Mouse (Mus musculus) kidney, embryonic 15.5 days (tissue): Measurements from ENCODE around the gene Limk2. TPM values are rescaled to one million over a fixed set of nuclear protein-coding genes. Genes with fewer than 3 reads are reported as not detected.

Experiments
- ATAC-seq: fragments of 200-750 bp; cut with Nextera tagmentation; replicated peaks from 2 replicates; pipeline ENCODE4 v1.8.0; 2017; ENCODE audit warnings: moderate TSS enrichment; ENCODE audit not compliant: low FRiP score
- H3K27ac ChIP-seq: fragments of 300-500 bp; sonication (generic); 2 replicates; pipeline ENCODE4 v1.5.1; 2015; ENCODE audit warnings: mild to moderate bottlenecking, inconsistent platforms
- H3K27me3 ChIP-seq: fragments of 300-500 bp; sonication (generic); 2 replicates; pipeline ENCODE4 v1.6.1; 2015; ENCODE audit warnings: inconsistent platforms
- H3K36me3 ChIP-seq: fragments of 300-500 bp; sonication (generic); 2 replicates; pipeline ENCODE4 v1.6.1; 2015; ENCODE audit warnings: inconsistent platforms
- H3K4me1 ChIP-seq: fragments of 300-500 bp; sonication (generic); 2 replicates; pipeline ENCODE4 v1.6.1; 2015; ENCODE audit warnings: inconsistent platforms
- H3K4me2 ChIP-seq: fragments of 300-500 bp; sonication (generic); 2 replicates; pipeline ENCODE4 v1.6.1; 2015; ENCODE audit warnings: moderate library complexity, mild to moderate bottlenecking, inconsistent platforms
- H3K4me3 ChIP-seq: fragments of 300-500 bp; sonication (generic); replicated peaks from 2 replicates; pipeline ENCODE4 v1.5.1; 2015; ENCODE audit warnings: mild to moderate bottlenecking, inconsistent platforms
- H3K9ac ChIP-seq: fragments of 300-500 bp; sonication (generic); 2 replicates; pipeline ENCODE4 v1.6.1; 2015; ENCODE audit warnings: mild to moderate bottlenecking, inconsistent platforms
- H3K9me3 ChIP-seq: fragments of 300-500 bp; sonication (generic); replicated peaks from 2 replicates; pipeline ENCODE4 v1.6.1; 2016; ENCODE audit warnings: inconsistent platforms
- WGBS: fragments of 180-500 bp; shearing (Covaris S2); methylation state at CpG from one replicate; pipeline ENCODE4 v1.1.7; 2015; ENCODE audit warnings: mixed read lengths; 5-methylcytosine and 5-hydroxymethylcytosine counted together
- polyA plus RNA-seq: library from polyadenylated mRNA; unstranded; fragments of >200 nt; fragmentation: Nextera tagmentation; extraction: Ambion mirVana; gene quantifications from 2 replicates; pipeline ENCODE4 v1.2.1, GENCODE M21; 2015

The Limk2 gene
- polyA plus RNA-seq, 1 experiment from 2014 or later = 46.0 TPM

GRCm38 (mm10) chr11:3302792-3303191 lies 106.2 kb downstream of the Limk2 start:
- Histone ChIP-seq H3K36me3 (peaks cover 100% of the 10 kb centered on the region), H3K4me3 (no peak overlapping the region), H3K9me3 (no peaks in the 10 kb centered on the region), H3K4me1 (peaks cover 9% of the 10 kb centered on the region), H3K27me3 (no peaks in the 10 kb centered on the region), H3K9ac (no peak overlapping the region), H3K4me2 (no peak overlapping the region), H3K27ac (no peak overlapping the region)
- ATAC-seq = no peak
- WGBS = 77% methylated on average over 4 of the region's 4 CpGs

- no peaks in the 10 kb centered on the region for H3K9me3 ChIP-seq
- H3K36me3 ChIP-seq = peaks cover 100% of the 10 kb centered on the region
- no peaks in the 10 kb centered on the region for H3K27me3 ChIP-seq
- no peak for ATAC-seq
- H3K27ac ChIP-seq = no peak overlapping the region
- no peak overlapping the region for H3K4me2 ChIP-seq
- WGBS = 82% methylated on average over 4 of the region's 4 CpGs
- H3K9ac ChIP-seq = no peak overlapping the region
- no peak overlapping the region for H3K4me3 ChIP-seq
- H3K4me1 ChIP-seq = peaks cover 13% of the 10 kb centered on the region
These were observed 106.6 kb downstream of the Limk2 start for GRCm38 (mm10) chr11:3302385-3302784.

- Histone ChIP-seq H3K27me3 (no peaks in the 10 kb centered on the region), H3K9me3 (no peaks in the 10 kb centered on the region), H3K27ac (no peak overlapping the region), H3K36me3 (peaks cover 100% of the 10 kb centered on the region), H3K4me2 (no peak overlapping the region), H3K4me3 (no peak overlapping the region), H3K9ac (no peak overlapping the region), H3K4me1 (peaks cover 26% of the 10 kb centered on the region)
- no peak; the same call in 1 of the 2 replicates for ATAC-seq
- WGBS = 93% methylated on average over 5 of the region's 5 CpGs
These were observed 107.9 kb downstream of the Limk2 start for GRCm38 (mm10) chr11:3301075-3301474.

- 91% methylated on average over 14 of the region's 14 CpGs for WGBS
- Histone ChIP-seq H3K4me3 (no peak overlapping the region), H3K4me1 (peaks cover 47% of the 10 kb centered on the region), H3K4me2 (no peak overlapping the region), H3K27ac (no peak overlapping the region), H3K27me3 (no peaks in the 10 kb centered on the region), H3K36me3 (peaks cover 99% of the 10 kb centered on the region), H3K9me3 (no peaks in the 10 kb centered on the region), H3K9ac (no peak overlapping the region)
- no peak for ATAC-seq
These were observed 110.2 kb downstream of the Limk2 start for GRCm38 (mm10) chr11:3298813-3299185.

GRCm38 (mm10) chr11:3297871-3298812 lies 110.8 kb downstream of the Limk2 start:
- 82% methylated on average over 10 of the region's 10 CpGs for whole genome bisulfite sequencing
- no peaks in the 10 kb centered on the region for H3K27me3 ChIP-seq
- H3K27ac ChIP-seq = no peak overlapping the region
- no peaks in the 10 kb centered on the region for H3K9me3 ChIP-seq
- peaks cover 54% of the 10 kb centered on the region for H3K4me1 ChIP-seq
- H3K9ac ChIP-seq = no peak overlapping the region
- no peak overlapping the region for H3K4me3 ChIP-seq
- no peak overlapping the region for H3K4me2 ChIP-seq
- no peak for ATAC-seq
- H3K36me3 ChIP-seq = peaks cover 99% of the 10 kb centered on the region

- Histone ChIP-seq H3K4me1 (peaks cover 66% of the 10 kb centered on the region), H3K36me3 (peaks cover 79% of the 10 kb centered on the region)
- WGBS = 71% methylated on average over 5 of the region's 5 CpGs
These were observed 112.9 kb downstream of the Limk2 start for GRCm38 (mm10) chr11:3296056-3296455.

GRCm38 (mm10) chr11:3294641-3295040 lies 114.3 kb downstream of the Limk2 start:
- WGBS = 88% methylated on average over 2 of the region's 2 CpGs

More at GRCm38 (mm10) chr11:3296056-3296455, 112.9 kb downstream of the Limk2 start:
- H3K27me3 ChIP-seq = no peaks in the 10 kb centered on the region
- ATAC-seq = no peak
- no peaks in the 10 kb centered on the region for H3K9me3 ChIP-seq
- H3K27ac ChIP-seq = no peak overlapping the region
- H3K4me3 ChIP-seq = no peak overlapping the region
- no peak overlapping the region for H3K9ac ChIP-seq
- H3K4me2 ChIP-seq = no peak overlapping the region

More at GRCm38 (mm10) chr11:3294641-3295040, 114.3 kb downstream of the Limk2 start:
- Histone ChIP-seq H3K36me3 (peaks cover 65% of the 10 kb centered on the region), H3K9ac (peak overlapping the region; percentile 99; the same call in 1 of the 2 replicates), H3K4me1 (peaks cover 67% of the 10 kb centered on the region), H3K9me3 (no peaks in the 10 kb centered on the region), H3K4me2 (peak overlapping the region; percentile 86), H3K4me3 (0 out of 2 replicates have a peak overlapping the region, but pooled peaks have one; percentile 85), H3K27me3 (no peaks in the 10 kb centered on the region), H3K27ac (no peak overlapping the region)
- ATAC-seq = no peak

Other genes starting within 250 kb of the Limk2 start
- 12.9 and 15.3 TPM in 2 replicates for gene Sfi1, start 215.7 kb downstream of the Limk2 start, polyA plus RNA-seq
- 51.3 and 55.3 TPM in 2 replicates for gene Eif4enif1, start 206.8 kb downstream of the Limk2 start, polyA plus RNA-seq
- gene Drg1, start 142.8 kb downstream of the Limk2 start, polyA plus RNA-seq = 223 and 224 TPM in 2 replicates
- gene Patz1, start 120.3 kb downstream of the Limk2 start, polyA plus RNA-seq = 57.3 and 60.4 TPM in 2 replicates
- gene Pik3ip1, start 78.8 kb downstream of the Limk2 start, polyA plus RNA-seq = 11.4 and 13.2 TPM in 2 replicates
- gene Rnf185, start 43.2 kb upstream of the Limk2 start, polyA plus RNA-seq = 35.5 and 37.0 TPM in 2 replicates
- gene Pla2g3, start 79.1 kb upstream of the Limk2 start, polyA plus RNA-seq = 0.44 and 0.60 TPM in 2 replicates
- 1.4 and 2.0 TPM in 2 replicates for gene Inpp5j, start 95.6 kb upstream of the Limk2 start, polyA plus RNA-seq
- gene Selenom, start 105.5 kb upstream of the Limk2 start, polyA plus RNA-seq = 105 and 112 TPM in 2 replicates
- gene Smtn, start 131.4 kb upstream of the Limk2 start, polyA plus RNA-seq = 89.1 and 110 TPM in 2 replicates
- 28.2 and 30.2 TPM in 2 replicates for gene Morc2a, start 240.0 kb upstream of the Limk2 start, polyA plus RNA-seq